Mouse (Mus musculus) thymus, adult 2 months (tissue): ENCODE results near the gene Ubfd1. TPM values are rescaled to one million over a fixed set of nuclear protein-coding genes. Genes with fewer than 3 reads are reported as not detected.

Source experiments
- DNase-seq: peaks from one replicate; pipeline ENCODE4 v3.0.0; 2021
- H3K27ac ChIP-seq: fragments of 200-500 bp; 2 replicates; pipeline ENCODE4 v1.5.1; 2012; ENCODE audit warnings: low read length, control low read depth; ENCODE audit not compliant: control insufficient read depth, insufficient read depth
- H3K27me3 ChIP-seq: fragments of 200-500 bp; 2 replicates; pipeline ENCODE4 v1.6.1; 2012; ENCODE audit warnings: mild to moderate bottlenecking, low read length, moderate library complexity, mixed read lengths; ENCODE audit not compliant: control insufficient read depth, insufficient read depth
- H3K36me3 ChIP-seq: fragments of 200-500 bp; 2 replicates; pipeline ENCODE4 v1.6.1; 2012; ENCODE audit warnings: mild to moderate bottlenecking, low read length, moderate library complexity; ENCODE audit not compliant: control insufficient read depth, insufficient read depth
- H3K4me1 ChIP-seq: fragments of 200-500 bp; replicated peaks from 2 replicates; pipeline ENCODE4 v1.6.1; 2012; ENCODE audit warnings: low read length; ENCODE audit not compliant: control insufficient read depth, insufficient read depth
- H3K4me3 ChIP-seq: fragments of 200-500 bp; 2 replicates; pipeline ENCODE4 v1.5.1; 2012; ENCODE audit warnings: mild to moderate bottlenecking, low read length, control low read depth, moderate library complexity; ENCODE audit not compliant: control insufficient read depth, insufficient read depth
- CTCF ChIP-seq: fragments of 200-500 bp; IDR thresholded peaks from 2 replicates; pipeline ENCODE4 v1.5.1; 2012; ENCODE audit warnings: mild to moderate bottlenecking, control low read depth, low read length, moderate library complexity, borderline replicate concordance; ENCODE audit not compliant: control insufficient read depth, poor library complexity, insufficient read depth; ENCODE audit errors: extremely low read depth
- POLR2A ChIP-seq: fragments of 200-500 bp; IDR thresholded peaks from 2 replicates; pipeline ENCODE4 v1.6.1; 2012; ENCODE audit warnings: mild to moderate bottlenecking, low read length, control low read depth, moderate library complexity; ENCODE audit not compliant: control insufficient read depth, poor library complexity, insufficient read depth; ENCODE audit errors: extremely low read depth
- WGBS: fragments of 180-500 bp; shearing (Covaris S2); methylation state at CpG from one replicate; pipeline ENCODE4 v1.1.7; 2018; 5-methylcytosine and 5-hydroxymethylcytosine counted together
- polyA plus RNA-seq: library from polyadenylated mRNA; depleted of rRNA; stranded (reverse); fragments of >200 nt; gene quantifications from 2 replicates; pipeline ENCODE4 v1.2.3, GENCODE M21; 2012

The Ubfd1 gene
- polyA plus RNA-seq, 1 experiment, result 35.1 TPM

GRCm38 (mm10) chr7:122033371-122033770 lies 33.6 kb upstream of the Ubfd1 start:
- no peaks in the 10 kb centered on the region for H3K27me3 ChIP-seq
- 42% methylated on average over 3 of the region's 3 CpGs for WGBS
- no peaks in the 10 kb centered on the region for H3K36me3 ChIP-seq
- no peaks in the 10 kb centered on the region for H3K4me1 ChIP-seq
- no peak for DNase-seq
- TF ChIP-seq POLR2A (no peak), CTCF (no peak)
- no peak overlapping the region for H3K27ac ChIP-seq
- no peak overlapping the region for H3K4me3 ChIP-seq

- DNase-seq, result no peak
- H3K4me1 ChIP-seq, result no peaks in the 10 kb centered on the region
- H3K27me3 ChIP-seq, result no peaks in the 10 kb centered on the region
- TF ChIP-seq POLR2A (no peak), CTCF (no peak)
- no peak overlapping the region for H3K4me3 ChIP-seq
- H3K36me3 ChIP-seq, result no peaks in the 10 kb centered on the region
- H3K27ac ChIP-seq, result no peak overlapping the region
- 21% methylated on average over 2 of the region's 2 CpGs for WGBS
These were observed 32.6 kb upstream of the Ubfd1 start for GRCm38 (mm10) chr7:122034348-122034747.

DNA sequence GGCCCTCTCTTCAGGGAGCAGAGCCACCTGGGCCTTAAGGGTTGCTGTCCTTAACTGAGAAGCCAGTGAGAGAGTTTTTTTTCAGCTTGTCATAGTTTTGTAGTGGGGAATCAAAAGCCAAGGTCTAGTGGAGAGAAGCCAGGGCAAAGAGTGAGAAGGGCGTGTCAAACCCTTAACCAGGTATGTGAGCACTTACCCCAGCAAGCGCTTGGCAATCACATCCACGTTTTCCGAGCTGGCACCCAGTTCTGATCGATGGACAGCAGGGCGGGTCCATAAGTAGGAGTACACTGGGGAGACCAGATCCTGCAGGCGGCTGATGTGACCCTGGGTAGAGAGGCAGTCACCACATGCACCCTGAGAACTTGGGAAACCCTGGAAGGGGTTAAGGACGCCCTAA lies 22.9 kb upstream of the Ubfd1 start:
- Histone ChIP-seq H3K36me3 (no peaks in the 10 kb centered on the region), H3K4me1 (no peaks in the 10 kb centered on the region), H3K27me3 (no peaks in the 10 kb centered on the region), H3K27ac (no peak overlapping the region), H3K4me3 (no peak overlapping the region)
- DNase-seq, result no peak
- TF ChIP-seq CTCF (no peak), POLR2A (no peak)
- whole genome bisulfite sequencing, result 97% methylated on average over 8 of the region's 8 CpGs

DNA sequence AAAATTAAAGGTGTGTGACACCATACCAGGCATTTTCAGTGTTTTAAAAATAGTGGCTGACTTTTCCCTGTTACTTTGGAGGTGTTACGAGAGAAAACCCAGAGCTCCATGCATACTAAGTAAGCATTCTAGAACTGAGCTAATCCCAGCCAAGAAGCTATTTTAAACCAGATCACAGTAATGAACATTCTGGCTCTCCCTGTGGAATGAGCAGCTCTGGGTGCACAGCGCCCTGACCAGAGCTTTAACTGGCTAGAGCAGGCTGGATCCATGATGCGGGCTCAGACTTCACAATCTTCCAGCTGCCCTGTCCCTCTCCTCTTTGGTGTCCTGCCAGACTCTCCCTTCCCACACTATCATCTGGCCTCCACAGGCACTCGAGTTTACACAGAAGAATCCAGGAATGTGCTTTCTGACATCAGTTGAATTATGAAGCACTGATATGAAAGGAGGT lies 21.8 kb upstream of the Ubfd1 start:
- TF ChIP-seq POLR2A (no peak), CTCF (no peak)
- Histone ChIP-seq H3K27me3 (no peaks in the 10 kb centered on the region), H3K4me1 (no peaks in the 10 kb centered on the region), H3K36me3 (no peaks in the 10 kb centered on the region), H3K4me3 (no peak overlapping the region), H3K27ac (no peak overlapping the region)
- DNase-seq, result no peak
- WGBS, result 92% methylated on average over 4 of the region's 4 CpGs

DNA sequence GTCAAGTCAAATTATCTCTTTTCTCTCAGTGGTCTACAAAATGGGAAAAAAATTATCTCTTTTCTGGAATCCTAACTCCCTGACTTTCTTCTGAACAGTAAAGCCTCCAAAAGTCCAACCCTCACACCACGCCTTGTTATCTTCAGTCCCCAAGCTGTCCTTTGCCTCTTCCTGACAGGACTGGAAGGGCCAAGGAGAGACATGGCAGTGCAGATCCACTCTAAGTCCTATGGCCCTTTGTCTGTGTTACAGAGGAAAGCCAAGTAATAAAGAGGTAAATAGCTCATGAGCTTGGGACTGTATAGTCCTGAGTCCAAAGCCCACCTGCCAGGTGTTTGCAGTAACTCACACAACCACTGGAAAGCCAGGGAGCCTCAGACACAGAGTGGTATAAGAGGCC lies 21.3 kb upstream of the Ubfd1 start:
- Histone ChIP-seq H3K4me1 (no peaks in the 10 kb centered on the region), H3K4me3 (no peak overlapping the region)
- DNase-seq, result no peak

GRCm38 (mm10) chr7:122046813-122047212 lies 20.2 kb upstream of the Ubfd1 start:
- WGBS, result 85% methylated on average over 2 of the region's 2 CpGs
- Histone ChIP-seq H3K4me3 (no peak overlapping the region), H3K4me1 (no peaks in the 10 kb centered on the region), H3K27me3 (no peaks in the 10 kb centered on the region), H3K27ac (no peak overlapping the region), H3K36me3 (no peaks in the 10 kb centered on the region)
- TF ChIP-seq CTCF, result no peak
- no peak for TF ChIP-seq POLR2A
- no peak for DNase-seq

More for the DNA sequence above, 21.3 kb upstream of the Ubfd1 start:
- Histone ChIP-seq H3K27me3 (no peaks in the 10 kb centered on the region), H3K36me3 (no peaks in the 10 kb centered on the region), H3K27ac (no peak overlapping the region)
- WGBS, result 95% methylated on average over 1 of the region's 1 CpGs
- no peak for TF ChIP-seq POLR2A
- no peak for TF ChIP-seq CTCF

DNA sequence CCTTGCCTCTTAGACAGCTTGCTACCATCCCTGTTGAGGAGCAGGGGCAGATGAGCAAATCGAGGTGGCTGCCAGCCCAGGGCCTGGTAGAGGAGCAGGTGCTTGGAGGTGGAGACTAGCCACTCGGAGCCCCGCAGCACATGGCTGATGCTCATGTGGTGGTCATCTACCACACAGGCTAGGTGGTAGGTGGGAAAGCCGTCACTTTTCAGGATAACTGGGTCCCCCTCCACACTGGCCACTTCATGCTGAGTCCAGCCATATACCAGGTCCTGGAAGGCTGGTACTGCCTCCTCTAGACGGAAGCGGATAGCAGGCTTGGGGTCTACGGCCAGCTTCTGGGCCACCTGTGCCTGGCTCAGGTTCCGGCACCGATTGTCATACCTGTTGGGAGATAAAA lies 18.8 kb upstream of the Ubfd1 start:
- no peak overlapping the region for H3K4me3 ChIP-seq
- no peaks in the 10 kb centered on the region for H3K36me3 ChIP-seq
- no peaks in the 10 kb centered on the region for H3K27me3 ChIP-seq
- no peaks in the 10 kb centered on the region for H3K4me1 ChIP-seq
- no peak for TF ChIP-seq POLR2A
- TF ChIP-seq CTCF, result no peak
- no peak overlapping the region for H3K27ac ChIP-seq
- DNase-seq, result no peak
- 97% methylated on average over 9 of the region's 9 CpGs for WGBS

DNA sequence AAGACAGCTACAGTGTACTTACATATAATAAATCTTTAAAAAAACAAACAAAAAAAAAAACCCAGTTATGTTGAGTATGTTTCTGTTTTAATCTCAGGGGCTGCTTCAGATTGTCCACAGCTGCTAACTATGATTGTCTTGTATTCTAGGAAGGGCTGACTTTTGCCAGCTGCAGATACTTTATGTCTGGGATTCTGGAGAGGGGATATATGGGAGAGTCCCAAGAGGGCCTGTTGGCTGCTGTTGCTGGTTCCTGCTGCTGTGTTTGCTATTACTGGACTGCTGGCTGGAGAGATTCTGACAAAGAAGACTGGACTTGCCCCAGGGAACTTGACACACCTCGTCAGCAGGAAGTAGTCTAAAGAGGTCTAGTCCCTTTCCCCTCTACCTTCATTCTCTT lies 16.1 kb upstream of the Ubfd1 start:
- Histone ChIP-seq H3K27ac (no peak overlapping the region), H3K36me3 (no peaks in the 10 kb centered on the region), H3K27me3 (no peaks in the 10 kb centered on the region), H3K4me1 (no peaks in the 10 kb centered on the region), H3K4me3 (no peak overlapping the region)
- no peak for DNase-seq
- no peak for TF ChIP-seq POLR2A
- TF ChIP-seq CTCF, result no peak
- 91% methylated on average over 1 of the region's 1 CpGs for WGBS
